Mouse (Mus musculus) MEL (cell line): ENCODE measurements at regions not wholly inside any gene's neighbourhood (a gene's known extent, or its start where the extent isn't known, plus 50 kb on each side); places are given as distances from the start of the nearest gene placed in this dataset.
A peak's percentile ranks its signal among the peaks of the same experiment; 100 is the strongest.

ENCODE experiments used
- DNase-seq: peaks from one replicate; pipeline ENCODE4 v3.0.0; 2011; ENCODE audit warnings: low read depth, low spot score
- H3K27ac ChIP-seq: 2 replicates; pipeline ENCODE4 v1.5.1; 2012; ENCODE audit warnings: low read depth, mild to moderate bottlenecking, control low read depth, low read length, moderate library complexity; ENCODE audit not compliant: control insufficient read depth
- H3K27me3 ChIP-seq, 2 experiments: fragments of 150-350 bp in 1 of 2; sonication (generic) in 1 of 2; 2 replicates each; pipeline ENCODE4 v1.6.1; 2012; ENCODE audit warnings: low read length in 2 of 2, mild to moderate bottlenecking in 2 of 2, improper control_type of control experiment in 1 of 2, moderate library complexity in 1 of 2; ENCODE audit not compliant: insufficient read depth in 2 of 2, control insufficient read depth in 1 of 2
- H3K36me3 ChIP-seq, 2 experiments: 2 replicates each; pipeline ENCODE4 v1.6.1; 2012 to 2014; ENCODE audit warnings: low read length in 2 of 2, improper control_type of control experiment in 1 of 2, inconsistent platforms in 1 of 2, mild to moderate bottlenecking in 1 of 2; ENCODE audit not compliant: insufficient read depth in 2 of 2, control insufficient read depth in 1 of 2
- H3K4me1 ChIP-seq, 2 experiments: fragments of 150-350 bp in 1 of 2; sonication (generic) in 1 of 2; 2 replicates each; pipeline ENCODE4 v1.6.1; 2012; ENCODE audit warnings: low read length in 2 of 2, improper control_type of control experiment in 1 of 2, mild to moderate bottlenecking in 1 of 2; ENCODE audit not compliant: insufficient read depth in 2 of 2, control insufficient read depth in 1 of 2
- H3K4me3 ChIP-seq, 2 experiments: fragments of 150-350 bp in 1 of 2; sonication (generic) in 1 of 2; 2 replicates each; pipeline ENCODE4 v1.5.1; 2012; ENCODE audit warnings: low read depth in 2 of 2, low read length in 2 of 2, mild to moderate bottlenecking in 2 of 2, moderate library complexity in 2 of 2, control low read depth in 1 of 2, improper control_type of control experiment in 1 of 2; ENCODE audit not compliant: control insufficient read depth in 1 of 2, insufficient read depth in 1 of 2
- H3K79me2 ChIP-seq: 2 replicates; pipeline ENCODE4 v1.6.1; 2012; ENCODE audit warnings: mild to moderate bottlenecking, low read length, moderate library complexity; ENCODE audit not compliant: control insufficient read depth, poor library complexity, insufficient read depth
- H3K9ac ChIP-seq: 2 replicates; pipeline ENCODE4 v1.6.1; 2012; ENCODE audit warnings: low read depth, mild to moderate bottlenecking, control low read depth, low read length, moderate library complexity; ENCODE audit not compliant: control insufficient read depth, poor library complexity, severe bottlenecking
- H3K9me3 ChIP-seq: fragments of 150-350 bp; sonication (generic); replicated peaks from 2 replicates; pipeline ENCODE4 v1.6.1; 2012; ENCODE audit warnings: mild to moderate bottlenecking, low read length, improper control_type of control experiment, moderate library complexity; ENCODE audit not compliant: insufficient read depth
- CTCF ChIP-seq, 3 experiments: IDR thresholded peaks in 2 of 3; conservative IDR thresholded peaks in 1 of 3; 2 replicates each; pipeline ENCODE4 v1.5.1; 2011 to 2012; ENCODE audit warnings: low read length in 3 of 3, low read depth in 2 of 3, mild to moderate bottlenecking in 2 of 3, improper control_type of control experiment in 1 of 3, inconsistent platforms in 1 of 3, mixed read lengths in 1 of 3, moderate library complexity in 1 of 3; ENCODE audit not compliant: control insufficient read depth in 1 of 3, insufficient read depth in 1 of 3, poor library complexity in 1 of 3, severe bottlenecking in 1 of 3
- E2F4 ChIP-seq: IDR thresholded peaks from 2 replicates; pipeline ENCODE4 v1.6.1; 2011; ENCODE audit warnings: low read depth, low read length, improper control_type of control experiment, borderline replicate concordance
- ELF1 ChIP-seq: IDR thresholded peaks from 2 replicates; pipeline ENCODE4 v1.6.1; 2014; ENCODE audit warnings: low read depth, mild to moderate bottlenecking, inconsistent platforms, low read length, improper control_type of control experiment, moderate library complexity
- EP300 ChIP-seq, 2 experiments: IDR thresholded peaks; 2 replicates each; pipeline ENCODE4 v1.6.1; 2011; ENCODE audit warnings: improper control_type of control experiment in 2 of 2, low read length in 2 of 2, low read depth in 1 of 2, mild to moderate bottlenecking in 1 of 2
- ETS1 ChIP-seq: IDR thresholded peaks from 2 replicates; pipeline ENCODE4 v1.6.1; 2012; ENCODE audit warnings: low read depth, mild to moderate bottlenecking, inconsistent platforms, low read length, improper control_type of control experiment, moderate library complexity
- GABPA ChIP-seq: IDR thresholded peaks from 2 replicates; pipeline ENCODE4 v1.6.1; 2012; ENCODE audit warnings: low read depth, mild to moderate bottlenecking, inconsistent platforms, low read length, improper control_type of control experiment, moderate library complexity
- GATA1 ChIP-seq: IDR thresholded peaks from 2 replicates; pipeline ENCODE4 v1.6.1; 2011; ENCODE audit warnings: low read depth, low read length, improper control_type of control experiment
- HCFC1 ChIP-seq: IDR thresholded peaks from 2 replicates; pipeline ENCODE4 v1.6.1; 2012; ENCODE audit warnings: low read depth, mild to moderate bottlenecking, inconsistent platforms, low read length, improper control_type of control experiment, moderate library complexity
- JUND ChIP-seq: IDR thresholded peaks from 2 replicates; pipeline ENCODE4 v1.6.1; 2011; ENCODE audit warnings: low read depth, mild to moderate bottlenecking, improper control_type of control experiment, low read length
- MAFK ChIP-seq: IDR thresholded peaks from 2 replicates; pipeline ENCODE4 v1.6.1; 2011; ENCODE audit warnings: low read depth, mild to moderate bottlenecking, low read length, improper control_type of control experiment, borderline replicate concordance
- MXI1 ChIP-seq: IDR thresholded peaks from 2 replicates; pipeline ENCODE4 v1.6.1; 2011; ENCODE audit warnings: mild to moderate bottlenecking, low read depth, low read length, improper control_type of control experiment
- MYB ChIP-seq: IDR thresholded peaks from 2 replicates; pipeline ENCODE4 v1.6.1; 2011; ENCODE audit warnings: mild to moderate bottlenecking, low read depth, low read length, improper control_type of control experiment
- MYC ChIP-seq: IDR thresholded peaks from 2 replicates; pipeline ENCODE4 v1.6.1; 2011; ENCODE audit warnings: low read depth, mild to moderate bottlenecking, low read length, improper control_type of control experiment, moderate library complexity
- POLR2AphosphoS5 ChIP-seq: IDR thresholded peaks from 2 replicates; pipeline ENCODE4 v1.6.1; 2012; ENCODE audit warnings: low read depth, borderline replicate concordance, mild to moderate bottlenecking, inconsistent platforms, low read length, moderate library complexity, mixed read lengths
- RCOR1 ChIP-seq: IDR thresholded peaks from 2 replicates; pipeline ENCODE4 v1.6.1; 2012; ENCODE audit warnings: low read depth, mild to moderate bottlenecking, inconsistent platforms, low read length, improper control_type of control experiment
- SIN3A ChIP-seq: IDR thresholded peaks from 2 replicates; pipeline ENCODE4 v1.6.1; 2012; ENCODE audit warnings: low read length, improper control_type of control experiment, inconsistent platforms
- SMC3 ChIP-seq: IDR thresholded peaks from 2 replicates; pipeline ENCODE4 v1.6.1; 2011; ENCODE audit warnings: low read depth, low read length, improper control_type of control experiment
- TCF12 ChIP-seq: IDR thresholded peaks from 2 replicates; pipeline ENCODE4 v1.6.1; 2014; ENCODE audit warnings: low read depth, mild to moderate bottlenecking, inconsistent platforms, low read length, improper control_type of control experiment, moderate library complexity
- USF1 ChIP-seq: IDR thresholded peaks from 2 replicates; pipeline ENCODE4 v1.6.1; 2014; ENCODE audit warnings: low read depth, mild to moderate bottlenecking, inconsistent platforms, low read length, improper control_type of control experiment, moderate library complexity
- USF2 ChIP-seq, 2 experiments: IDR thresholded peaks; 2 replicates each; pipeline ENCODE4 v1.6.1; 2011 to 2012; ENCODE audit warnings: improper control_type of control experiment in 2 of 2, low read length in 2 of 2, borderline replicate concordance in 1 of 2, inconsistent platforms in 1 of 2, low read depth in 1 of 2, mild to moderate bottlenecking in 1 of 2; ENCODE audit not compliant: insufficient read depth in 1 of 2
- ZC3H11A ChIP-seq: IDR thresholded peaks from 2 replicates; pipeline ENCODE4 v1.6.1; 2012; ENCODE audit warnings: low read depth, mild to moderate bottlenecking, inconsistent platforms, low read length, improper control_type of control experiment
- ZNF384 ChIP-seq: IDR thresholded peaks from 2 replicates; pipeline ENCODE4 v1.6.1; 2012; ENCODE audit warnings: low read depth, mild to moderate bottlenecking, inconsistent platforms, low read length, improper control_type of control experiment

DNA sequence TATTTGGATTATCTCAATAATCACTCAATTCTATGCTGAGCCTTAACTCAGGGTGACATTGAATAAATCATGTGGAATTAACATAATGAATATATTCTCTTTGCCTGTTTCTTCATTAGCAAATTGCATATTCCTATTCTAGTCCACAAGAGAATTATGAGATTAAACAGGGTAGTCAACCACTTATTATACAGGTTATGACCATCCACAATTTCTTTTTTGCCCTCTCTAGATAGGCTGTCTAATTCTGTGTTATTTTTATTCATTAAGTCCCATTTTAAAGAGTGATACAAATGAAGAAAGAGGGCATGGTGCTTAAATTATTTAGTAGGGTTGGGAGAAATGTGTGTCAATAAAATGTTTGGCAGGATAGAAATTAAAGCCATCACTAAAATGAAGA is 70.8 kb upstream of the Tmem161b start:
- Histone ChIP-seq H3K4me1 (peaks cover 11 to 15% of the 10 kb centered on the region in 2 experiments), H3K4me3 (no peak overlapping the region), H3K79me2 (no peaks in the 10 kb centered on the region), H3K9ac (no peak overlapping the region), H3K27me3 (no peaks in the 10 kb centered on the region), H3K36me3 (peaks cover 0 to 11% of the 10 kb centered on the region in 2 experiments; a peak in 2 of 4 replicates), H3K27ac (no peak overlapping the region), H3K9me3 (no peaks in the 10 kb centered on the region)
- no peak for DNase-seq
- TF ChIP-seq E2F4 (no peak), USF2 (IDR thresholded peaks at IDR 0.05; ENCODE audit: borderline replicate concordance in 1 of 2, insufficient read depth in 1 of 2, low read depth in 1 of 2, low read length in 2 of 2) (no peak), CTCF (IDR thresholded peaks at IDR 0.05 in 2 of 3, conservative IDR thresholded peaks at IDR 0.05 in 1 of 3; ENCODE audit: control insufficient read depth in 1 of 3, insufficient read depth in 1 of 3, low read depth in 2 of 3, low read length in 3 of 3, poor library complexity in 1 of 3, severe bottlenecking in 1 of 3) (no peak), HCFC1 (no peak), GATA1 (no peak), JUND (no peak)

DNA sequence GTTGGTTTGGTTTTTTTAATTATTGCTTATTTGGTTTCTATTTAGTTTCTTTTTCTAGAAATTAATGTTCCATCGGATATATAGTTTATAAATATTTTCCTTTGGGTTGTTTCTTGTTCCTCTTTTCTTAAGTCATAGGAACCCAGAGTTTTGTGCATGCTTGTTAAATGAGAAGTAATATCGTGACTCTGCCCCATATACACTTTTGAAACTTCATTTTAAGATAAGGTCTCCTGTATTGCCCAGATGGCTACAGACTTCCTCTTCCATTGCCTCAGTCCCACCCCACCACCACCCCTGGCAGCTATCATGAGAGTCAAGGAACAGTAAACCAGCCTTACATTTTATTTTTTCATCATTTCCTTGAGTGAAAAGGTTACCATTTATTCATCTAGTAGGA is 69.4 kb upstream of the Tmem161b start:
- H3K4me1 ChIP-seq = peaks cover 11 to 15% of the 10 kb centered on the region in 2 experiments
- H3K4me3 ChIP-seq = peak overlapping the region in 1 of 2 experiments; percentile 37; a peak in 2 of 4 replicates
- peak; percentile 87 for DNase-seq
- peak overlapping the region; percentile 39 for H3K27ac ChIP-seq
- TF ChIP-seq SIN3A (peak; percentile 69), TCF12 (peak; percentile 76), GATA1 (peak; percentile 85), SMC3 (no peak), MYB (no peak), MAFK (no peak), MYC (peak; percentile 61; the same call in 1 of the 2 replicates), ZC3H11A (no peak), ETS1 (peak; percentile 85), ELF1 (0 out of 2 replicates have a peak, but pooled peaks have one; percentile 20), ZNF384 (0 out of 2 replicates have a peak, but pooled peaks have one; percentile 25), JUND (peak; percentile 27; the same call in 1 of the 2 replicates), RCOR1 (peak; percentile 67; the same call in 1 of the 2 replicates), USF1 (no peak), POLR2AphosphoS5 (no peak), GABPA (no peak), EP300 (IDR thresholded peaks at IDR 0.05; ENCODE audit: low read depth in 1 of 2, low read length in 2 of 2) (peak; percentile 80 to 89), MXI1 (peak; percentile 51; the same call in 1 of the 2 replicates)
- H3K9me3 ChIP-seq = no peaks in the 10 kb centered on the region
- H3K9ac ChIP-seq = no peak overlapping the region
- H3K79me2 ChIP-seq = no peaks in the 10 kb centered on the region
- H3K36me3 ChIP-seq = peaks cover 0 to 11% of the 10 kb centered on the region in 2 experiments; a peak in 2 of 4 replicates
- H3K27me3 ChIP-seq = no peaks in the 10 kb centered on the region
